Mouse (Mus musculus) G1E (cell line): ENCODE results near the gene Gstt1.

Experiments
- CTCF ChIP-seq: IDR thresholded peaks from 2 replicates; pipeline ENCODE4 v1.5.1; 2012; ENCODE audit warnings: low read depth, low read length, inconsistent platforms, mixed read lengths
- GATA1 ChIP-seq: IDR thresholded peaks from 2 replicates; pipeline ENCODE4 v1.6.1; 2012; ENCODE audit warnings: borderline replicate concordance, low read length, inconsistent platforms, mixed read lengths
- GATA2 ChIP-seq: IDR thresholded peaks from 2 replicates; pipeline ENCODE4 v1.6.1; 2012; ENCODE audit warnings: low read depth, low read length, inconsistent platforms, borderline replicate concordance
- TAL1 ChIP-seq: conservative IDR thresholded peaks from 2 replicates; pipeline ENCODE4 v1.6.1; 2012; ENCODE audit warnings: low read depth, low read length, inconsistent platforms, mixed read lengths

- TF ChIP-seq CTCF (no peak), GATA2 (no peak), GATA1 (no peak), TAL1 (no peak)
Observed at GRCm38 (mm10) chr10:75828500-75828931, 30.1 kb upstream of the Gstt1 start.
